Mouse (Mus musculus) liver, adult 2 months (tissue): ENCODE measurements around the gene Adgrl3.

ENCODE experiments used
- CTCF ChIP-seq: fragments of 200-500 bp; IDR thresholded peaks from 2 replicates; pipeline ENCODE4 v1.5.1; 2011; ENCODE audit warnings: low read depth, low read length, control low read depth
- POLR2A ChIP-seq: fragments of 200-500 bp; IDR thresholded peaks from 2 replicates; pipeline ENCODE4 v1.6.1; 2011; ENCODE audit warnings: low read length, control low read depth; ENCODE audit not compliant: insufficient read depth; ENCODE audit errors: extremely low read depth

- TF ChIP-seq CTCF (no peak), POLR2A (no peak)
Measured at GRCm38 (mm10) chr5:81475406-81475805, 455.5 kb downstream of the Adgrl3 start.
